Mouse (Mus musculus) limb, embryonic 11.5 days (tissue): ENCODE measurements at regions not wholly inside any gene's neighbourhood (a gene's known extent, or its start where the extent isn't known, plus 50 kb on each side); places are given as distances from the start of the nearest gene placed in this dataset.

Source experiments
- ATAC-seq: fragments of 200-750 bp; cut with Nextera tagmentation; 2 replicates; pipeline ENCODE4 v1.8.0; 2017; ENCODE audit warnings: low read depth; ENCODE audit not compliant: insufficient number of reproducible peaks, low FRiP score, low TSS enrichment
- DNase-seq: peaks from one replicate; pipeline ENCODE4 v3.0.0-alpha.2; 2015; ENCODE audit warnings: low spot score
- H3K27ac ChIP-seq: fragments of 300-500 bp; sonication (generic); replicated peaks from 2 replicates; pipeline ENCODE4 v1.5.1; 2014; ENCODE audit warnings: low read depth, mild to moderate bottlenecking, low read length
- H3K27me3 ChIP-seq: fragments of 300-500 bp; sonication (generic); 2 replicates; pipeline ENCODE4 v1.6.1; 2014; ENCODE audit warnings: mild to moderate bottlenecking, low read length, mixed read lengths; ENCODE audit not compliant: control insufficient read depth, insufficient read depth
- H3K36me3 ChIP-seq: fragments of 300-500 bp; sonication (generic); 2 replicates; pipeline ENCODE4 v1.6.1; 2014; ENCODE audit warnings: mild to moderate bottlenecking, low read length, moderate library complexity, mixed read lengths; ENCODE audit not compliant: control insufficient read depth, insufficient read depth
- H3K4me1 ChIP-seq: fragments of 300-500 bp; sonication (generic); 2 replicates; pipeline ENCODE4 v1.6.1; 2014; ENCODE audit warnings: low read length, mixed read lengths; ENCODE audit not compliant: control insufficient read depth, insufficient read depth
- H3K4me2 ChIP-seq: fragments of 300-500 bp; sonication (generic); 2 replicates; pipeline ENCODE4 v1.6.1; 2014; ENCODE audit warnings: low read depth, mild to moderate bottlenecking, moderate library complexity; ENCODE audit not compliant: severe bottlenecking
- H3K4me3 ChIP-seq: fragments of 300-500 bp; sonication (generic); 2 replicates; pipeline ENCODE4 v1.5.1; 2014; ENCODE audit warnings: low read depth, low read length
- H3K9ac ChIP-seq: fragments of 300-500 bp; sonication (generic); 2 replicates; pipeline ENCODE4 v1.6.1; 2014; ENCODE audit warnings: mild to moderate bottlenecking, low read length
- H3K9me3 ChIP-seq: fragments of 300-500 bp; sonication (generic); 2 replicates; pipeline ENCODE4 v1.6.1; 2016; ENCODE audit warnings: low read length; ENCODE audit not compliant: control insufficient read depth
- WGBS: fragments of 180-500 bp; shearing (Covaris S2); extraction: QIAGEN DNeasy Blood & Tissue Kit; methylation state at CpG from one replicate; pipeline ENCODE4 v1.1.7; 2014; 5-methylcytosine and 5-hydroxymethylcytosine counted together

DNA sequence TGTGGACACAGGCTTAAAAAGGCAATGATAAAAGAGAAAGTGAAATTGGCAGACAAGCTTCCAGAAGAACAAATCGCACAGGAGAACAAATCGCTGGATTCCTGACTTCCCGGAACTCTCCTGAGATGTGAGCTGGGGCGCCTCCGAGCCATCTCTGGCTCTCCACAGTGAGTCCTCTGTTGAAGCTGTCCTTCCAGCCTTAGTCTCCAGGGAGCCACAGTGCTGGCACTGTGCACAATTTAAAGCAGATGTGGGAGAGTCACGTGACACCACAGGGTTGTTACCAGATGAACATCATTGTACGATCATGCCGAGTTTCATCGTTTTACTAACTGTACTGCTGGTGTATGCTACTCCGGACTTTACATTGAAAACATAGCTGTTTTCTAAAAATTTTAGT is 80.2 kb upstream of the Sox2 start:
- 51% methylated on average over 10 of the region's 10 CpGs for WGBS
- Histone ChIP-seq H3K4me1 (peaks cover 2% of the 10 kb centered on the region; the same call in 1 of the 2 replicates), H3K36me3 (no peaks in the 10 kb centered on the region)

GRCm38 (mm10) chr3:34568086-34568650 is 82.0 kb upstream of the Sox2 start:
- ATAC-seq (no peak), DNase-seq (no peak)
- H3K9me3 ChIP-seq, result no peaks in the 10 kb centered on the region
- H3K9ac ChIP-seq, result no peak overlapping the region
- H3K36me3 ChIP-seq, result no peaks in the 10 kb centered on the region
- H3K4me2 ChIP-seq, result no peak overlapping the region
- no peak overlapping the region for H3K27ac ChIP-seq
- H3K4me3 ChIP-seq, result no peak overlapping the region
- 75% methylated on average over 6 of the region's 6 CpGs for WGBS
- no peaks in the 10 kb centered on the region for H3K27me3 ChIP-seq
- peaks cover 2% of the 10 kb centered on the region; the same call in 1 of the 2 replicates for H3K4me1 ChIP-seq

More for the DNA sequence above, 80.2 kb upstream of the Sox2 start:
- Histone ChIP-seq H3K4me3 (no peak overlapping the region), H3K4me2 (no peak overlapping the region; the same call in 1 of the 2 replicates), H3K9me3 (no peaks in the 10 kb centered on the region), H3K9ac (no peak overlapping the region), H3K27ac (no peak overlapping the region), H3K27me3 (no peaks in the 10 kb centered on the region)
- ATAC-seq, result no peak
- peak; percentile 46 for DNase-seq

- no peak overlapping the region for H3K27ac ChIP-seq
- no peak for DNase-seq
These were observed 84.8 kb upstream of the Sox2 start for GRCm38 (mm10) chr3:34565386-34565785.

GRCm38 (mm10) chr3:34562893-34563292 is 87.3 kb upstream of the Sox2 start:
- Histone ChIP-seq H3K36me3 (no peaks in the 10 kb centered on the region), H3K27me3 (no peaks in the 10 kb centered on the region), H3K4me1 (no peaks in the 10 kb centered on the region), H3K4me3 (no peak overlapping the region), H3K9me3 (no peaks in the 10 kb centered on the region), H3K4me2 (no peak overlapping the region), H3K9ac (no peak overlapping the region), H3K27ac (no peak overlapping the region)
- DNase-seq (no peak), ATAC-seq (no peak)
- WGBS, result 70% methylated on average over 8 of the region's 8 CpGs

More at GRCm38 (mm10) chr3:34565386-34565785, 84.8 kb upstream of the Sox2 start:
- Histone ChIP-seq H3K9me3 (no peaks in the 10 kb centered on the region), H3K36me3 (no peaks in the 10 kb centered on the region), H3K4me3 (no peak overlapping the region), H3K9ac (no peak overlapping the region), H3K4me1 (peaks cover 2% of the 10 kb centered on the region; the same call in 1 of the 2 replicates), H3K4me2 (no peak overlapping the region), H3K27me3 (no peaks in the 10 kb centered on the region)
- WGBS, result 53% methylated on average over 4 of the region's 4 CpGs
- no peak for ATAC-seq

DNA sequence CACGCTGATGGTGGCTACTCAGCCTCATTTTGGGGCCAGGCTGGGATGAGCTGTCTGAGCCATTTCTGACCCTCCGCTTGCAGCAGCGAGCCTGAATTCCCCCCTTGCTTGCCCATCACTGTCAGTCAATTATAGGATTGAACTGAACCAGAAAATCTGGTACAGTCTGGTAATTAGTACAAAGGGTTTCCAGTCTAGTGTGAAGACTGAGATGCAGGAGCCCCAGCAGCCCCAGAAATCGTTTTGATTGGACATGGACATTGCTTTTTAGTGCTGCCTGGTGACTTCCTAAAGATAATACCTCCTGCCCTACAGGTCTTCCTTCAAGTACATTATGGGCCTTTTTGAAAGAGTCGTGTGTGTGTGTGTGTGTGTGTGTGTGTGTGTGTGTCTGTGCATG is 88.5 kb upstream of the Sox2 start:
- H3K27ac ChIP-seq, result no peak overlapping the region
- H3K9ac ChIP-seq, result no peak overlapping the region
- 71% methylated on average over 5 of the region's 5 CpGs for WGBS
- H3K4me2 ChIP-seq, result no peak overlapping the region
- ATAC-seq, result no peak
- H3K36me3 ChIP-seq, result no peaks in the 10 kb centered on the region
- H3K9me3 ChIP-seq, result no peaks in the 10 kb centered on the region
- no peak for DNase-seq
- no peaks in the 10 kb centered on the region for H3K27me3 ChIP-seq
- no peak overlapping the region for H3K4me3 ChIP-seq
- no peaks in the 10 kb centered on the region for H3K4me1 ChIP-seq

- no peak for DNase-seq
- no peak overlapping the region for H3K4me3 ChIP-seq
- ATAC-seq, result no peak
- WGBS, result 80% methylated on average over 13 of the region's 13 CpGs
- H3K36me3 ChIP-seq, result no peaks in the 10 kb centered on the region
- no peak overlapping the region for H3K27ac ChIP-seq
- no peaks in the 10 kb centered on the region for H3K9me3 ChIP-seq
- no peaks in the 10 kb centered on the region for H3K4me1 ChIP-seq
- H3K9ac ChIP-seq, result no peak overlapping the region
- no peaks in the 10 kb centered on the region for H3K27me3 ChIP-seq
- no peak overlapping the region for H3K4me2 ChIP-seq
These were observed 90.1 kb upstream of the Sox2 start for GRCm38 (mm10) chr3:34559841-34560703.

- Histone ChIP-seq H3K36me3 (no peaks in the 10 kb centered on the region), H3K4me2 (no peak overlapping the region), H3K4me1 (no peaks in the 10 kb centered on the region), H3K9me3 (no peaks in the 10 kb centered on the region), H3K27me3 (no peaks in the 10 kb centered on the region), H3K4me3 (no peak overlapping the region), H3K9ac (no peak overlapping the region), H3K27ac (no peak overlapping the region)
- DNase-seq (no peak), ATAC-seq (no peak)
- 66% methylated on average over 10 of the region's 10 CpGs for WGBS
These were observed 91.2 kb upstream of the Sox2 start for GRCm38 (mm10) chr3:34558821-34559520.

- DNase-seq, result no peak
- WGBS, result 65% methylated on average over 16 of the region's 17 CpGs
- ATAC-seq, result no peak
- no peak overlapping the region for H3K4me2 ChIP-seq
- H3K4me3 ChIP-seq, result no peak overlapping the region
- H3K27ac ChIP-seq, result no peak overlapping the region
- no peaks in the 10 kb centered on the region for H3K9me3 ChIP-seq
- no peaks in the 10 kb centered on the region for H3K27me3 ChIP-seq
- H3K9ac ChIP-seq, result no peak overlapping the region
- no peaks in the 10 kb centered on the region for H3K36me3 ChIP-seq
- H3K4me1 ChIP-seq, result no peaks in the 10 kb centered on the region
These were observed 97.5 kb upstream of the Sox2 start for GRCm38 (mm10) chr3:34552542-34553208.
